Comparison of ENCODE assay signal across 9 mouse cellular contexts in genomic region chr13:94560011-94560410, GRCm38 (mm10).
DNase-seq lines count a peak whose midpoint lies in the region; ATAC-seq and TF ChIP-seq lines count a peak whose summit lies in the region.
"Had no signal": no experiment of that assay in that cellular context is flagged by ENCODE, and none has a peak within 500 bp of the region (broad histone marks: within the 10 kb centered on the region; RNA-seq: fewer than 3 reads in every experiment).

No protein-coding gene starts in this region.

- no peak for TF ChIP-seq EP300 in ES-Bruce4 (IDR thresholded peaks at IDR 0.05; ENCODE audit: insufficient read depth, low read depth, low read length)
- TF ChIP-seq EP300 in heart, adult 2 months (IDR thresholded peaks at IDR 0.05; ENCODE audit: insufficient read depth, low read depth, low read length), result peak; percentile 47; the same call in 1 of the 2 replicates
- no peak for TF ChIP-seq EP300 in liver, postnatal 0 days (IDR thresholded peaks at IDR 0.05; ENCODE audit: low read depth)

- no peaks in the 10 kb centered on the region for H3K4me1 ChIP-seq in ES-Bruce4 (ENCODE audit: control insufficient read depth, insufficient read depth, low read length)
- 0 out of 2 replicates have a peak, but pooled peaks cover 3% of the 10 kb centered on the region for H3K4me1 ChIP-seq in embryonic facial prominence, embryonic 11.5 days (ENCODE audit: control insufficient read depth, insufficient read depth, low read length)
- no peaks in the 10 kb centered on the region; the same call in 1 of the 2 replicates for H3K4me1 ChIP-seq in heart, adult 2 months (ENCODE audit: control insufficient read depth, insufficient read depth, low read length)
- no peaks in the 10 kb centered on the region for H3K4me1 ChIP-seq in kidney, postnatal 0 days (replicated peaks; ENCODE audit: insufficient read depth, low read length)
- no peaks in the 10 kb centered on the region for H3K4me1 ChIP-seq in liver, postnatal 0 days (ENCODE audit: insufficient read depth)
- H3K4me1 ChIP-seq: limb, embryonic 13.5 days had no signal

- H3K9me3 ChIP-seq in ES-Bruce4 (replicated peaks; ENCODE audit: control insufficient read depth, insufficient read depth, low read length, poor library complexity, severe bottlenecking), result no peaks in the 10 kb centered on the region
- H3K9me3 ChIP-seq in embryonic facial prominence, embryonic 11.5 days (replicated peaks; ENCODE audit: control insufficient read depth, low read length), result no peaks in the 10 kb centered on the region
- H3K9me3 ChIP-seq in kidney, postnatal 0 days (replicated peaks; ENCODE audit: low read length), result no peaks in the 10 kb centered on the region
- no peaks in the 10 kb centered on the region for H3K9me3 ChIP-seq in liver, postnatal 0 days (ENCODE audit: low read length)
- H3K9me3 ChIP-seq: limb, embryonic 13.5 days had no signal

- no peak overlapping the region for H3K4me3 ChIP-seq in ES-Bruce4 (ENCODE audit: low read depth, low read length)
- H3K4me3 ChIP-seq in embryonic facial prominence, embryonic 11.5 days (ENCODE audit: low read depth, low read length), result no peak overlapping the region
- no peak overlapping the region for H3K4me3 ChIP-seq in heart, adult 2 months
- H3K4me3 ChIP-seq in kidney, postnatal 0 days (replicated peaks; ENCODE audit: low read depth, low read length), result no peak overlapping the region
- H3K4me3 ChIP-seq in liver, postnatal 0 days (ENCODE audit: low read depth, low read length), result no peak overlapping the region
- H3K4me3 ChIP-seq: limb, embryonic 13.5 days had no signal

- intact Hi-C loops in heart, adult 2 months (cut with DNase I), result loop anchor here (5.0 to 10.0 kb wide), 3 partner anchors 145 to 382 kb away; no protein-coding TSS in a partner anchor

- WGBS in embryonic facial prominence, embryonic 11.5 days, result 3% methylated on average over 3 of the region's 3 CpGs
- WGBS in heart, adult 2 months, result 3% methylated on average over 3 of the region's 3 CpGs
- WGBS in kidney, postnatal 0 days, result 4% methylated on average over 3 of the region's 3 CpGs
- 5% methylated on average over 3 of the region's 3 CpGs for WGBS in liver, postnatal 0 days (ENCODE audit: insufficient replicate concordance)

- H3K79me2 ChIP-seq in heart, adult 2 months (replicated peaks; ENCODE audit: control insufficient read depth, insufficient read depth, low read length), result no peaks in the 10 kb centered on the region

- no peak overlapping the region for H3K9ac ChIP-seq in ES-Bruce4 (ENCODE audit: low read depth, poor library complexity, severe bottlenecking)
- no peak overlapping the region for H3K9ac ChIP-seq in embryonic facial prominence, embryonic 11.5 days (replicated peaks; ENCODE audit: low read length)
- H3K9ac ChIP-seq in heart, adult 2 months (ENCODE audit: low read depth, low read length), result no peak overlapping the region
- H3K9ac ChIP-seq in kidney, postnatal 0 days (ENCODE audit: low read depth, low read length), result no peak overlapping the region
- no peak overlapping the region for H3K9ac ChIP-seq in liver, postnatal 0 days (replicated peaks)
- H3K9ac ChIP-seq: limb, embryonic 13.5 days had no signal

- H3K4me2 ChIP-seq in embryonic facial prominence, embryonic 11.5 days (ENCODE audit: low read depth, low read length), result no peak overlapping the region
- H3K4me2 ChIP-seq in kidney, postnatal 0 days (ENCODE audit: low read length), result no peak overlapping the region
- no peak overlapping the region for H3K4me2 ChIP-seq in liver, postnatal 0 days (ENCODE audit: low read depth, low read length)
- H3K4me2 ChIP-seq: limb, embryonic 13.5 days had no signal

- H3K27ac ChIP-seq in ES-Bruce4 (ENCODE audit: insufficient read depth, low read length), result no peak overlapping the region
- no peak overlapping the region for H3K27ac ChIP-seq in embryonic facial prominence, embryonic 11.5 days (replicated peaks; ENCODE audit: low read depth, low read length)
- no peak overlapping the region for H3K27ac ChIP-seq in heart, adult 2 months
- no peak overlapping the region for H3K27ac ChIP-seq in kidney, postnatal 0 days
- no peak overlapping the region for H3K27ac ChIP-seq in liver, postnatal 0 days (ENCODE audit: low read depth)
- H3K27ac ChIP-seq: limb, embryonic 13.5 days had no signal

- DNase-seq in adrenal gland, postnatal 36 days, result peak; percentile 79 to 87
- DNase-seq in embryonic facial prominence, embryonic 11.5 days (ENCODE audit: low spot score), result peak; percentile 91
- peak; percentile 55 to 70 for DNase-seq in heart, adult 2 months
- peak; percentile 93 for DNase-seq in kidney, postnatal 0 days (ENCODE audit: low spot score)
- peak; percentile 79 for DNase-seq in liver, postnatal 0 days
- DNase-seq in ovary, postnatal 36 days (ENCODE audit: low spot score), result peak; percentile 74
- DNase-seq in thymus, postnatal 36 days, result peak; percentile 31 to 48

- ATAC-seq in embryonic facial prominence, embryonic 11.5 days (replicated peaks; ENCODE audit: insufficient number of reproducible peaks, low FRiP score, low TSS enrichment, low read depth), result no peak
- ATAC-seq in kidney, postnatal 0 days (replicated peaks; ENCODE audit: low FRiP score, low read depth), result no peak
- peak; percentile 45; the same call in 1 of the 2 replicates for ATAC-seq in liver, postnatal 0 days

- TF ChIP-seq POLR2A in ES-Bruce4 (IDR thresholded peaks at IDR 0.05; ENCODE audit: insufficient read depth, low read length), result no peak
- TF ChIP-seq POLR2A in heart, adult 2 months (IDR thresholded peaks at IDR 0.05; ENCODE audit: insufficient read depth, low read depth, low read length), result no peak

- peak; percentile 90 for TF ChIP-seq CTCF in ES-Bruce4 (IDR thresholded peaks at IDR 0.05; ENCODE audit: low read depth, low read length)
- peak; percentile 97 for TF ChIP-seq CTCF in heart, adult 2 months (IDR thresholded peaks at IDR 0.05)
- peak; percentile 97 for TF ChIP-seq CTCF in kidney, postnatal 0 days (IDR thresholded peaks at IDR 0.05; ENCODE audit: low read depth)
- TF ChIP-seq CTCF in liver, postnatal 0 days (IDR thresholded peaks at IDR 0.05; ENCODE audit: low read depth), result peak; percentile 91

- H3K36me3 ChIP-seq in ES-Bruce4 (ENCODE audit: control insufficient read depth, insufficient read depth, low read length, poor library complexity, severe bottlenecking), result no peaks in the 10 kb centered on the region
- no peaks in the 10 kb centered on the region for H3K36me3 ChIP-seq in embryonic facial prominence, embryonic 11.5 days (replicated peaks; ENCODE audit: control insufficient read depth, insufficient read depth, low read depth, low read length)
- H3K36me3 ChIP-seq in heart, adult 2 months (ENCODE audit: control insufficient read depth, insufficient read depth, low read length), result no peaks in the 10 kb centered on the region
- no peaks in the 10 kb centered on the region for H3K36me3 ChIP-seq in kidney, postnatal 0 days (ENCODE audit: insufficient read depth, low read length)
- no peaks in the 10 kb centered on the region for H3K36me3 ChIP-seq in liver, postnatal 0 days (replicated peaks; ENCODE audit: insufficient read depth, low read length)

- H3K27me3 ChIP-seq in ES-Bruce4 (ENCODE audit: control insufficient read depth, insufficient read depth, low read length, poor library complexity, severe bottlenecking), result no peaks in the 10 kb centered on the region
- no peaks in the 10 kb centered on the region for H3K27me3 ChIP-seq in embryonic facial prominence, embryonic 11.5 days (ENCODE audit: control insufficient read depth, insufficient read depth, low read length)
- no peaks in the 10 kb centered on the region for H3K27me3 ChIP-seq in heart, adult 2 months (ENCODE audit: control insufficient read depth, insufficient read depth, low read length)
- H3K27me3 ChIP-seq in kidney, postnatal 0 days (ENCODE audit: insufficient read depth, low read length), result no peaks in the 10 kb centered on the region
- no peaks in the 10 kb centered on the region for H3K27me3 ChIP-seq in liver, postnatal 0 days (ENCODE audit: insufficient read depth, low read length)
- H3K27me3 ChIP-seq: limb, embryonic 13.5 days had no signal

Comparison
In these comparisons a context has a peak if more than half of its experiments do, and no peak if none do; other contexts are left out.
1. DNase-seq: peak in every context shown above with its lines; median percentile 93 in kidney, postnatal 0 days; 91 in embryonic facial prominence, embryonic 11.5 days; 83 in adrenal gland, postnatal 36 days; 79 in liver, postnatal 0 days; 74 in ovary, postnatal 36 days; 62 in heart, adult 2 months; 40 in thymus, postnatal 36 days.